Mouse (Mus musculus): ENCODE data around the gene Treml4. TPM values are rescaled to one million over a fixed set of nuclear protein-coding genes. Genes with fewer than 3 reads are reported as not detected.

The Treml4 gene
- polyA plus RNA-seq (2015; fragmentation: Nextera tagmentation; extraction: Ambion mirVana) = 0.23 and 0.42 TPM in 2 replicates

DNA sequence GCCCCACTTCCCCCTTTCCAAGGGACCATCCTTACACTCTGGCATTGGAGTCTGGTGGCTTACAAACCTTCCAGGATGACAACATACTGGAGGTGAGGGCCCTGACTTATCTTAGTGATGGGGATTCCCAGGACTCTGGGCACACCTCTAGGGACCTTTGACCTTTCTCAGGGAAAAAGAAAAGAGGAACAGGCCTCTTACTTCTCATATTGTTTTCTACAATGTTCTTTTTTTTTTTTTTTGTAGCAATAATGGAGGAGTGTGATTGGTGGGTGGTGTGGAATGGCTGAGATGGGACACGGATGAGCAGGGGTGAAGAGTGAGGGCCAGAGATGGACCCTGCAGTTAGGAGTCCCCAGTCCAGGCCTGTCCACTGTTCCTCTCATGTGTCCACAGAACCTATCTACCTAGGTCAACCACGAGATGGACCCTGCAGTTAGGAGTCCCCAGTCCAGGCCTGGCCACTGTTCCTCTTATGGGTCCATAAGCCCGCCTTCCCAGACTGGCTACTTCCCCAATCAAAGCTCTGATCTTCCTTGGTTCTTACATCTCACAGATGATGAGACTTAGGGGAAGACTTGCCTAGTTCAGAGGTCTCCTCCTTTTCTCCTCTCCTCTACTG, at the start of gene Treml4:
TSS of gene Treml4 (plus strand) at position 555 of the 622 bp plus-strand sequence.
- no peak for ATAC-seq (replicated peaks; ENCODE audit: insufficient number of reproducible peaks, insufficient read depth, low FRiP score, low read depth)
- no peak within 1 kb of the TSS for H3K27ac ChIP-seq
- H3K36me3 ChIP-seq = no peaks in the 10 kb centered on the region
- no peaks in the 10 kb centered on the region for H3K27me3 ChIP-seq
- 84% methylated on average over 3 of the region's 3 CpGs for WGBS
- no peaks in the 10 kb centered on the region for H3K4me1 ChIP-seq (replicated peaks)
- no peak within 1 kb of the TSS for H3K9ac ChIP-seq
- H3K4me3 ChIP-seq = no peak within 1 kb of the TSS
- no peak within 1 kb of the TSS for H3K4me2 ChIP-seq
- H3K9me3 ChIP-seq (replicated peaks) = peaks cover 10% of the 10 kb centered on the region; the same call in 1 of the 2 replicates

- Histone ChIP-seq H3K36me3 (no peaks in the 10 kb centered on the region), H3K9ac (no peak overlapping the region), H3K9me3 (replicated peaks) (no peaks in the 10 kb centered on the region), H3K4me2 (no peak overlapping the region), H3K4me3 (no peak overlapping the region), H3K4me1 (replicated peaks) (no peaks in the 10 kb centered on the region), H3K27ac (no peak overlapping the region), H3K27me3 (no peaks in the 10 kb centered on the region)
- no peak for ATAC-seq (replicated peaks; ENCODE audit: insufficient number of reproducible peaks, insufficient read depth, low FRiP score, low read depth)
- WGBS = 65% methylated on average over 1 of the region's 1 CpGs
These were observed 48.7 kb upstream of the Treml4 start for GRCm38 (mm10) chr17:48215429-48215828.

- H3K4me1 ChIP-seq (replicated peaks) = no peaks in the 10 kb centered on the region
- 75% methylated on average over 7 of the region's 7 CpGs for WGBS
- no peak overlapping the region for H3K27ac ChIP-seq
- no peak for ATAC-seq (replicated peaks; ENCODE audit: insufficient number of reproducible peaks, insufficient read depth, low FRiP score, low read depth)
- no peaks in the 10 kb centered on the region for H3K36me3 ChIP-seq
- no peaks in the 10 kb centered on the region for H3K9me3 ChIP-seq (replicated peaks)
- no peaks in the 10 kb centered on the region for H3K27me3 ChIP-seq
- no peak overlapping the region for H3K4me2 ChIP-seq
- H3K9ac ChIP-seq = no peak overlapping the region
- no peak overlapping the region for H3K4me3 ChIP-seq
These were observed 33.4 kb upstream of the Treml4 start for GRCm38 (mm10) chr17:48230680-48231079.

DNA sequence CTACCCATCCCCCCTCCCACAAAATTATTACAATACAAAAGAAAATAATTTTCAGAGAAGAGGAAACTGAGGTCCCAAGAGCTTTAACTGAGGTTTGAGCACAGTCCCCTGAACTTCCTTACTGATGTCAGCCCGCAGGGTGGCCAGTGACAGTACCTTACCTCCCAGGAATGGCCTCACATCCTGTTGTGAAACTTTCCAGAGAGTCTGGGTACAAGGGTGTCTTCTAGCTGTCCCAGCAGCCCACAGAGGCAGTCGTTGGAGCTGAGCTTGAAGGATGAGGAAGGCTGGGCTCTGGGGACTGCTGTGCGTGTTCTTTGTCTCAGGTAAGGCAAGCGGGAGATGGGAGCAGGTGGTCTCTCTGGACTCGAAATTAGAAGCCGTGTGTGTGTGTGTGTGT, 31.6 kb upstream of the Treml4 start, which contains the start of gene Trem1:
TSS of gene Trem1 (plus strand) at position 251 of the 400 bp plus-strand sequence.
- ATAC-seq (replicated peaks; ENCODE audit: insufficient number of reproducible peaks, insufficient read depth, low FRiP score, low read depth) = no peak
- Histone ChIP-seq H3K27ac (no peak within 1 kb of the TSS), H3K4me2 (no peak within 1 kb of the TSS), H3K36me3 (no peaks in the 10 kb centered on the region), H3K27me3 (no peaks in the 10 kb centered on the region), H3K4me1 (replicated peaks) (no peaks in the 10 kb centered on the region), H3K9me3 (replicated peaks) (no peaks in the 10 kb centered on the region), H3K9ac (no peak within 1 kb of the TSS), H3K4me3 (no peak within 1 kb of the TSS)
- 67% methylated on average over 6 of the region's 6 CpGs for WGBS

- Histone ChIP-seq H3K27ac (no peak overlapping the region), H3K9ac (no peak overlapping the region), H3K9me3 (replicated peaks) (no peaks in the 10 kb centered on the region), H3K4me2 (no peak overlapping the region), H3K27me3 (no peaks in the 10 kb centered on the region), H3K4me1 (replicated peaks) (no peaks in the 10 kb centered on the region), H3K4me3 (no peak overlapping the region), H3K36me3 (no peaks in the 10 kb centered on the region)
- 86% methylated on average over 4 of the region's 4 CpGs for WGBS
- no peak for ATAC-seq (replicated peaks; ENCODE audit: insufficient number of reproducible peaks, insufficient read depth, low FRiP score, low read depth)
These were observed 30.3 kb upstream of the Treml4 start for GRCm38 (mm10) chr17:48233789-48234188.

DNA sequence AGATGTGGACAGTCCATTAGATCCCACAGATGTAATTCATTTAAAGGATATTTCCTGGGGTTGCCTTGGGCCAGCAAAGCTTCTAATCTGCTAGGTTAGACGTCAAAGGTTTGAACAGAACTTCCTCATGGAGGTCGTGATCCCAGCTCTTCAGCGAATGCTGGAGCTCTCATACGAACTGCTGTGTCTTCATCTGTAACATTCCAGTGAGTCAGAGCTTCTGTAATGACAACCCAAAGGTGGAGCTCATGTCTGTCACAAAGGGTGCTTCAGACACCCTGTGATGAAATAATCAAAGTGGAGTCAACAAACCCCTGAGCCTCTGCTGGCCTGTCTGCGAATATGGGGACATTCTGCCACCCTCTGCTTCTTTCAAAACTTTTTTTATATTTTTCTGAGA, 29.5 kb upstream of the Treml4 start:
- H3K4me2 ChIP-seq = no peak overlapping the region
- no peak overlapping the region for H3K4me3 ChIP-seq
- H3K9ac ChIP-seq = no peak overlapping the region
- no peaks in the 10 kb centered on the region for H3K4me1 ChIP-seq (replicated peaks)
- no peaks in the 10 kb centered on the region for H3K27me3 ChIP-seq
- WGBS = 65% methylated on average over 5 of the region's 5 CpGs
- no peaks in the 10 kb centered on the region for H3K9me3 ChIP-seq (replicated peaks)
- H3K36me3 ChIP-seq = no peaks in the 10 kb centered on the region
- H3K27ac ChIP-seq = no peak overlapping the region
- ATAC-seq (replicated peaks; ENCODE audit: insufficient number of reproducible peaks, insufficient read depth, low FRiP score, low read depth) = no peak

DNA sequence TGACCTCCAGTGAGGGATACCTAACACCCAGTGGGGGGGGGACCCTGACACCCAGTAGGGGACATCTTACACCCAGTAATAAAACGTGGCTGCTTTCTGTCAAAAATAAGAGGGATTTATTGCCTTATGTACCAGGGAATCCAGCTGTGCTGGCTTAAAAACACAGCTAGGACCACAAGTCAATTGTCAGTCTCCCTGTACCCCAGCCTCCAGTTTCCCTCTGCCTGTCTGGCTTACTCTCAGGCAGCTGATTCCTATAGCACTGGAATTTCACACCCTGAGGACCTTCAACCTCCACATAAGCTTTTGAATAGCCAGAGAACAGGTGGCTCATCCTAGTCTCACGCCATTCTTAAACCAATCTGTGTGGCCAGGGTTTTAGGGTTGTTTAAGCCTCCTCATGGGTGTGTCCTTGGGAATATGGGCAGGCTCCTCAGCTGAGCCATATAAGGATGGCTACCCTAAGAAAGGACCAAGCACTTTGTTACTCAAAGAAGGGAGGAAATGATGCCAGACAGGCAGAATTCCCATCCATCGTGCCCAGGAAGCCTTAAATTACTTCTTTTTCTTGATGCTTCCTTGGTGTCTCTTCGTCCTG, 28.2 kb upstream of the Treml4 start:
- Histone ChIP-seq H3K27me3 (no peaks in the 10 kb centered on the region), H3K36me3 (no peaks in the 10 kb centered on the region), H3K4me3 (no peak overlapping the region), H3K27ac (no peak overlapping the region), H3K4me1 (replicated peaks) (no peaks in the 10 kb centered on the region), H3K9me3 (replicated peaks) (no peaks in the 10 kb centered on the region), H3K4me2 (no peak overlapping the region), H3K9ac (no peak overlapping the region)
- WGBS = 42% methylated on average over 4 of the region's 4 CpGs
- ATAC-seq (replicated peaks; ENCODE audit: insufficient number of reproducible peaks, insufficient read depth, low FRiP score, low read depth) = no peak

DNA sequence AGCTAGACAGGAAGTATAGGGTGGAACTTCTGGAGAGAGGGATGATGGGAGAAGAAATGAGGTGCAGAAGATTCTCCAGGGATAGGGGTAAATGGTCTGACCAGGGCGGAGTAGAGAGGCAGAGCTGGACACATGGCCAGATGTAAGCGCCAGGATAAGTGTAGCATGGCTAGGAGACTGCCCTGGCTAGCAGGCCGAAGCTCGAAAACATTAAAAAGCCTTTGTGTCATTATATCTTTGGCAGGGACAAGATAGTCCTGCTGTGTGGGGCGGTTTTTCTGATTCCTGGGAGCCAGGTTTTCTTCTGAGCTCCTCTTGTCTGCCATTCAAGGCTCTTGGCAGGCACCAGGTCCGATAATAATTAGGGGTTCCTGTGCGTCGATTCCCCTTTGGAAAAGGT, 26.5 kb upstream of the Treml4 start:
- Histone ChIP-seq H3K4me2 (no peak overlapping the region), H3K27me3 (no peaks in the 10 kb centered on the region), H3K4me1 (replicated peaks) (no peaks in the 10 kb centered on the region), H3K9me3 (replicated peaks) (no peaks in the 10 kb centered on the region), H3K4me3 (no peak overlapping the region), H3K36me3 (no peaks in the 10 kb centered on the region), H3K27ac (no peak overlapping the region), H3K9ac (no peak overlapping the region)
- no peak for ATAC-seq (replicated peaks; ENCODE audit: insufficient number of reproducible peaks, insufficient read depth, low FRiP score, low read depth)
- 85% methylated on average over 8 of the region's 8 CpGs for WGBS

DNA sequence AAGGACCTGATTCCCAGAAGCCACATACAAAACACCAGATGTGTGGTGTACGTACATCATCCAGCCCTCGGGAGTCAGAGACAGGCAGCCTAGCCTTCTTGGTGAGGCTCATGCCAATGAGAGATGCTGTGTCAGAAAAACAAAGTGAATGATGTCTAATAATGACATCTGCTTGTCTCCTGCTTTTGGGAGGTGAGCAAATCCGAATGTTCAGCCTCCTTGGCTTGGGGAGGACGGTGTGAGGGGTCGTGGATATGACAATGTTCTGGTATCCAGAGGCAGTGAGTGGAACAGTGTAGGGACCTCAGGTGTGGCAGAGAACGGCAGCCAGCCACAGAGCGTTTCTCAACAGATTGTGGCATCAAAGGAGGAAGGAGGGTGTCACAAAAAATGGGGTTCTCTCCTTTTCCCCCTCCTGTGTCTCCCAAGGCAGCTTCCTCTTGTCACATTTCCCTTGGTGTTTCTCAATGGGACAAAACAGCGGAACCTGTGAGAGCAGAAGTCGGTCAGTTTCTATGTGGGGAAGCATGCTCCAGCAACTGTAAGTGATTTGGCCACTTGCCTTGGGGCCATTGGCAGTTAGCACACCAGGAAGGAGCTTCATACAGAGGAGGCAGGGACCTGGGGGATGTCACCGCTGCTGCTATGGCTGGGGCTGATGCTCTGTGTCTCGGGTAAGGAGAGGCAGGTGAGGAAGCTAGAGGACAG, 16.7 kb upstream of the Treml4 start, which contains the start of gene Trem3:
TSS of gene Trem3 (plus strand) at position 557 of the 708 bp plus-strand sequence.
- WGBS = 71% methylated on average over 11 of the region's 11 CpGs
- ATAC-seq (replicated peaks; ENCODE audit: insufficient number of reproducible peaks, insufficient read depth, low FRiP score, low read depth) = no peak

GRCm38 (mm10) chr17:48249039-48249438, 15.1 kb upstream of the Treml4 start:
- Histone ChIP-seq H3K9ac (no peak overlapping the region), H3K4me1 (replicated peaks) (no peaks in the 10 kb centered on the region), H3K36me3 (no peaks in the 10 kb centered on the region), H3K27ac (no peak overlapping the region), H3K9me3 (replicated peaks) (no peaks in the 10 kb centered on the region), H3K27me3 (no peaks in the 10 kb centered on the region), H3K4me2 (no peak overlapping the region), H3K4me3 (no peak overlapping the region)
- no peak for ATAC-seq (replicated peaks; ENCODE audit: insufficient number of reproducible peaks, insufficient read depth, low FRiP score, low read depth)

More for the DNA sequence above, 16.7 kb upstream of the Treml4 start, which contains the start of gene Trem3:
- H3K9ac ChIP-seq = no peak within 1 kb of the TSS
- H3K36me3 ChIP-seq = no peaks in the 10 kb centered on the region
- H3K4me2 ChIP-seq = no peak within 1 kb of the TSS
- no peak within 1 kb of the TSS for H3K27ac ChIP-seq
- no peak within 1 kb of the TSS for H3K4me3 ChIP-seq
- no peaks in the 10 kb centered on the region for H3K9me3 ChIP-seq (replicated peaks)
- no peaks in the 10 kb centered on the region for H3K27me3 ChIP-seq
- H3K4me1 ChIP-seq (replicated peaks) = no peaks in the 10 kb centered on the region

DNA sequence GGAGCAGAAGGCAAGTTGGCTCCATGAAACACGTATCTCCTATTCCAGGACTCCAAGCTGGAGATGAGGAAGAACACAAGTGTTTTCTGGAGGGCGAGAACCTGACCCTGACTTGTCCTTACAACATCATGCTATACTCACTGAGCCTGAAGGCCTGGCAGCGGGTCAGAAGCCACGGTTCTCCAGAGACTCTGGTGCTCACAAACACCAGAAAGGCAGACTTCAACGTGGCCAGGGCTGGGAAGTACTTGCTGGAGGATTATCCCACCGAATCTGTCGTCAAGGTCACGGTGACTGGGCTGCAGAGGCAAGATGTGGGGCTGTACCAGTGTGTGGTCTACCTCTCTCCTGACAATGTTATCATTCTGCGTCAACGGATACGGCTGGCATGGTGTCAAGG, 14.6 kb upstream of the Treml4 start:
- no peak overlapping the region for H3K27ac ChIP-seq
- no peaks in the 10 kb centered on the region for H3K36me3 ChIP-seq
- no peak overlapping the region for H3K4me2 ChIP-seq
- no peaks in the 10 kb centered on the region for H3K9me3 ChIP-seq (replicated peaks)
- 69% methylated on average over 11 of the region's 11 CpGs for WGBS
- no peak overlapping the region for H3K4me3 ChIP-seq
- H3K4me1 ChIP-seq (replicated peaks) = no peaks in the 10 kb centered on the region
- ATAC-seq (replicated peaks; ENCODE audit: insufficient number of reproducible peaks, insufficient read depth, low FRiP score, low read depth) = no peak
- no peak overlapping the region for H3K9ac ChIP-seq
- no peaks in the 10 kb centered on the region for H3K27me3 ChIP-seq

All from heart, embryonic 15.5 days (tissue).